Mouse (Mus musculus) kidney, embryonic 16.5 days (tissue): Measurements from ENCODE around the gene Adamtsl1. TPM values are rescaled to one million over a fixed set of nuclear protein-coding genes. Genes with fewer than 3 reads are reported as not detected.

Experiments
- ATAC-seq: fragments of 200-750 bp; cut with Nextera tagmentation; 2 replicates; pipeline ENCODE4 v1.8.0; 2017; ENCODE audit warnings: moderate TSS enrichment; ENCODE audit not compliant: low FRiP score, low TSS enrichment
- H3K27ac ChIP-seq: fragments of 300-500 bp; sonication (generic); 2 replicates; pipeline ENCODE4 v1.5.1; 2014; ENCODE audit warnings: low read length
- H3K27me3 ChIP-seq: fragments of 300-500 bp; sonication (generic); 2 replicates; pipeline ENCODE4 v1.6.1; 2014; ENCODE audit warnings: low read length, control low read depth, mixed read lengths; ENCODE audit not compliant: insufficient read depth
- H3K36me3 ChIP-seq: fragments of 300-500 bp; sonication (generic); 2 replicates; pipeline ENCODE4 v1.6.1; 2014; ENCODE audit warnings: low read length, control low read depth, mixed read lengths; ENCODE audit not compliant: insufficient read depth
- H3K4me1 ChIP-seq: fragments of 300-500 bp; sonication (generic); 2 replicates; pipeline ENCODE4 v1.6.1; 2014; ENCODE audit warnings: low read length, control low read depth, mixed read lengths; ENCODE audit not compliant: insufficient read depth
- H3K4me2 ChIP-seq: fragments of 300-500 bp; sonication (generic); replicated peaks from 2 replicates; pipeline ENCODE4 v1.6.1; 2014; ENCODE audit warnings: low read depth, low read length
- H3K4me3 ChIP-seq: fragments of 300-500 bp; sonication (generic); 2 replicates; pipeline ENCODE4 v1.5.1; 2014; ENCODE audit warnings: mild to moderate bottlenecking, low read length
- H3K9ac ChIP-seq: fragments of 300-500 bp; sonication (generic); replicated peaks from 2 replicates; pipeline ENCODE4 v1.6.1; 2014; ENCODE audit warnings: low read length
- H3K9me3 ChIP-seq: fragments of 300-500 bp; sonication (generic); 2 replicates; pipeline ENCODE4 v1.6.1; 2016; ENCODE audit warnings: low read length, control low read depth
- WGBS: fragments of 180-500 bp; shearing (Covaris S2); extraction: QIAGEN DNeasy Blood & Tissue Kit; methylation state at CpG from one replicate; pipeline ENCODE4 v1.1.7; 2014; 5-methylcytosine and 5-hydroxymethylcytosine counted together
- polyA plus RNA-seq: library from polyadenylated mRNA; unstranded; fragments of >200 nt; fragmentation: Nextera tagmentation; extraction: Ambion mirVana; gene quantifications from 2 replicates; pipeline ENCODE4 v1.2.1, GENCODE M21; 2015

The Adamtsl1 gene
- polyA plus RNA-seq, 1 experiment from 2014 or later, result 18.1 TPM

- WGBS, result 77% methylated on average over 3 of the region's 3 CpGs
- no peaks in the 10 kb centered on the region for H3K36me3 ChIP-seq
- H3K4me2 ChIP-seq, result no peak overlapping the region
- peaks cover 5% of the 10 kb centered on the region; the same call in 1 of the 2 replicates for H3K4me1 ChIP-seq
- H3K9me3 ChIP-seq, result no peaks in the 10 kb centered on the region
- ATAC-seq, result no peak
- H3K4me3 ChIP-seq, result no peak overlapping the region
- no peak overlapping the region for H3K27ac ChIP-seq
- no peak overlapping the region for H3K9ac ChIP-seq
- no peaks in the 10 kb centered on the region for H3K27me3 ChIP-seq
These were observed 800.5 kb downstream of the Adamtsl1 start for GRCm38 (mm10) chr4:86314442-86314841.

GRCm38 (mm10) chr4:86315122-86315521, 801.1 kb downstream of the Adamtsl1 start:
- H3K36me3 ChIP-seq, result no peaks in the 10 kb centered on the region
- H3K9me3 ChIP-seq, result no peaks in the 10 kb centered on the region
- H3K27me3 ChIP-seq, result no peaks in the 10 kb centered on the region
- H3K4me2 ChIP-seq, result no peak overlapping the region
- peaks cover 5% of the 10 kb centered on the region; the same call in 1 of the 2 replicates for H3K4me1 ChIP-seq
- no peak for ATAC-seq
- H3K27ac ChIP-seq, result no peak overlapping the region
- 65% methylated on average over 4 of the region's 4 CpGs for WGBS
- H3K9ac ChIP-seq, result no peak overlapping the region
- H3K4me3 ChIP-seq, result no peak overlapping the region

GRCm38 (mm10) chr4:86317916-86318542, 804.1 kb downstream of the Adamtsl1 start:
- no peak overlapping the region for H3K4me3 ChIP-seq
- WGBS, result 56% methylated on average over 3 of the region's 3 CpGs
- no peak overlapping the region for H3K4me2 ChIP-seq
- no peaks in the 10 kb centered on the region for H3K4me1 ChIP-seq
- ATAC-seq, result peak; percentile 69
- no peaks in the 10 kb centered on the region for H3K27me3 ChIP-seq
- no peaks in the 10 kb centered on the region for H3K9me3 ChIP-seq
- no peaks in the 10 kb centered on the region for H3K36me3 ChIP-seq
- peak overlapping the region; percentile 59; the same call in 1 of the 2 replicates for H3K27ac ChIP-seq
- H3K9ac ChIP-seq, result no peak overlapping the region

- 55% methylated on average over 2 of the region's 2 CpGs for WGBS
These were observed 811.4 kb downstream of the Adamtsl1 start for GRCm38 (mm10) chr4:86325411-86325810.

GRCm38 (mm10) chr4:86326003-86326402, 812.0 kb downstream of the Adamtsl1 start:
- H3K4me2 ChIP-seq, result no peak overlapping the region
- no peaks in the 10 kb centered on the region for H3K9me3 ChIP-seq
- H3K27me3 ChIP-seq, result no peaks in the 10 kb centered on the region
- WGBS, result 63% methylated on average over 5 of the region's 5 CpGs
- no peak overlapping the region for H3K4me3 ChIP-seq
- H3K4me1 ChIP-seq, result no peaks in the 10 kb centered on the region
- ATAC-seq, result 0 out of 2 replicates have a peak, but pooled peaks have one; percentile 39
- H3K27ac ChIP-seq, result no peak overlapping the region
- H3K9ac ChIP-seq, result no peak overlapping the region
- no peaks in the 10 kb centered on the region for H3K36me3 ChIP-seq

More at GRCm38 (mm10) chr4:86325411-86325810, 811.4 kb downstream of the Adamtsl1 start:
- Histone ChIP-seq H3K4me1 (no peaks in the 10 kb centered on the region), H3K9me3 (no peaks in the 10 kb centered on the region), H3K4me3 (no peak overlapping the region), H3K36me3 (no peaks in the 10 kb centered on the region), H3K27me3 (no peaks in the 10 kb centered on the region), H3K27ac (no peak overlapping the region), H3K9ac (no peak overlapping the region), H3K4me2 (no peak overlapping the region)
- no peak for ATAC-seq

- Histone ChIP-seq H3K4me1 (no peaks in the 10 kb centered on the region), H3K27ac (no peak overlapping the region), H3K9ac (no peak overlapping the region), H3K9me3 (no peaks in the 10 kb centered on the region), H3K4me3 (no peak overlapping the region), H3K36me3 (no peaks in the 10 kb centered on the region), H3K4me2 (no peak overlapping the region), H3K27me3 (no peaks in the 10 kb centered on the region)
- 73% methylated on average over 8 of the region's 8 CpGs for WGBS
- no peak for ATAC-seq
These were observed 812.7 kb downstream of the Adamtsl1 start for GRCm38 (mm10) chr4:86326638-86327037.

- Histone ChIP-seq H3K9me3 (no peaks in the 10 kb centered on the region), H3K36me3 (no peaks in the 10 kb centered on the region), H3K4me3 (no peak overlapping the region), H3K27me3 (no peaks in the 10 kb centered on the region), H3K4me2 (no peak overlapping the region), H3K27ac (no peak overlapping the region), H3K9ac (no peak overlapping the region), H3K4me1 (no peaks in the 10 kb centered on the region)
- WGBS, result 95% methylated on average over 1 of the region's 1 CpGs
- no peak for ATAC-seq
These were observed 815.5 kb downstream of the Adamtsl1 start for GRCm38 (mm10) chr4:86329481-86329880.

GRCm38 (mm10) chr4:86335861-86336415, 822.0 kb downstream of the Adamtsl1 start:
- ATAC-seq, result peak; percentile 26; the same call in 1 of the 2 replicates
- WGBS, result 29% methylated on average over 10 of the region's 10 CpGs

GRCm38 (mm10) chr4:86337216-86337765, 823.3 kb downstream of the Adamtsl1 start:
- no peaks in the 10 kb centered on the region for H3K9me3 ChIP-seq
- H3K4me1 ChIP-seq, result peaks cover 37% of the 10 kb centered on the region
- no peak overlapping the region for H3K4me3 ChIP-seq
- 0 out of 2 replicates have a peak, but pooled peaks cover 2% of the 10 kb centered on the region for H3K36me3 ChIP-seq
- no peaks in the 10 kb centered on the region for H3K27me3 ChIP-seq
- no peak overlapping the region for H3K9ac ChIP-seq
- H3K27ac ChIP-seq, result peak overlapping the region; percentile 90
- ATAC-seq, result no peak
- 34% methylated on average over 6 of the region's 6 CpGs for WGBS
- H3K4me2 ChIP-seq, result no peak overlapping the region

More at GRCm38 (mm10) chr4:86335861-86336415, 822.0 kb downstream of the Adamtsl1 start:
- H3K36me3 ChIP-seq, result no peaks in the 10 kb centered on the region
- H3K9me3 ChIP-seq, result no peaks in the 10 kb centered on the region
- H3K4me2 ChIP-seq, result no peak overlapping the region
- no peak overlapping the region for H3K4me3 ChIP-seq
- no peaks in the 10 kb centered on the region for H3K27me3 ChIP-seq
- H3K9ac ChIP-seq, result no peak overlapping the region
- peaks cover 37% of the 10 kb centered on the region for H3K4me1 ChIP-seq
- peak overlapping the region; percentile 90 for H3K27ac ChIP-seq

GRCm38 (mm10) chr4:86349341-86349740, 835.4 kb downstream of the Adamtsl1 start:
- H3K9me3 ChIP-seq, result no peaks in the 10 kb centered on the region
- no peak overlapping the region for H3K27ac ChIP-seq
- no peaks in the 10 kb centered on the region for H3K27me3 ChIP-seq
- ATAC-seq, result no peak
- H3K36me3 ChIP-seq, result no peaks in the 10 kb centered on the region
- H3K9ac ChIP-seq, result no peak overlapping the region
- no peak overlapping the region for H3K4me3 ChIP-seq
- H3K4me1 ChIP-seq, result no peaks in the 10 kb centered on the region
- H3K4me2 ChIP-seq, result no peak overlapping the region
- WGBS, result 92% methylated on average over 4 of the region's 4 CpGs
